Mouse (Mus musculus) stomach, postnatal 0 days (tissue): ENCODE measurements around the gene Pkd1.

Experiments
- CTCF ChIP-seq: IDR thresholded peaks from 2 replicates; pipeline ENCODE4 v1.5.1; 2016; ENCODE audit warnings: antibody characterized with exemption, low read depth, mild to moderate bottlenecking, moderate library complexity
- EP300 ChIP-seq: optimal IDR thresholded peaks from 2 replicates; pipeline ENCODE3; 2016; ENCODE audit warnings: antibody characterized with exemption

- TF ChIP-seq CTCF (no peak), EP300 (no peak)
Measured at GRCm38 (mm10) chr17:24564422-24564821, 14.8 kb downstream of the Pkd1 start.
